Mouse (Mus musculus): ENCODE measurements around the gene Id4.

Id4 gene

GRCm38 (mm10) chr13:48260690-48261278 lies at the start of gene Id4:
Gene Id4, plus strand, starts transcription at chr13:48261228.
- in situ Hi-C loops (cut with MboI; ENCODE audit: low sequenced_read_pairs): no loop called here

- in situ Hi-C loops (cut with MboI; ENCODE audit: low sequenced_read_pairs): no loop called here
Measured at GRCm38 (mm10) chr13:48227136-48227535, 33.9 kb upstream of the Id4 start.

GRCm38 (mm10) chr13:48227712-48228111 lies 33.3 kb upstream of the Id4 start:
- in situ Hi-C loops (cut with MboI; ENCODE audit: low sequenced_read_pairs): no loop called here

- in situ Hi-C loops (cut with MboI; ENCODE audit: low sequenced_read_pairs): no loop called here
Measured at GRCm38 (mm10) chr13:48228114-48228513, 32.9 kb upstream of the Id4 start.

- in situ Hi-C loops (cut with MboI; ENCODE audit: low sequenced_read_pairs): no loop called here
Measured at GRCm38 (mm10) chr13:48230996-48231395, 30.0 kb upstream of the Id4 start.

GRCm38 (mm10) chr13:48236436-48236835 lies 24.6 kb upstream of the Id4 start:
- in situ Hi-C loops (cut with MboI; ENCODE audit: low sequenced_read_pairs): no loop called here

- in situ Hi-C loops (cut with MboI; ENCODE audit: low sequenced_read_pairs): no loop called here
Measured at GRCm38 (mm10) chr13:48236865-48237264, 24.2 kb upstream of the Id4 start.

- in situ Hi-C loops (cut with MboI; ENCODE audit: low sequenced_read_pairs): no loop called here
Measured at GRCm38 (mm10) chr13:48237516-48237915, 23.5 kb upstream of the Id4 start.

GRCm38 (mm10) chr13:48245235-48246012 lies 15.6 kb upstream of the Id4 start:
- in situ Hi-C loops (cut with MboI; ENCODE audit: low sequenced_read_pairs): no loop called here

- in situ Hi-C loops (cut with MboI; ENCODE audit: low sequenced_read_pairs): no loop called here
Measured at GRCm38 (mm10) chr13:48252559-48252958, 8.5 kb upstream of the Id4 start.

GRCm38 (mm10) chr13:48255026-48255425 lies 6.0 kb upstream of the Id4 start:
- in situ Hi-C loops (cut with MboI; ENCODE audit: low sequenced_read_pairs): no loop called here

- in situ Hi-C loops (cut with MboI; ENCODE audit: low sequenced_read_pairs): no loop called here
Measured at GRCm38 (mm10) chr13:48261341-48262221, 553 bp downstream of the Id4 start.

- in situ Hi-C loops (cut with MboI; ENCODE audit: low sequenced_read_pairs): no loop called here
Measured at GRCm38 (mm10) chr13:48262451-48262969, 1.5 kb downstream of the Id4 start.

- in situ Hi-C loops (cut with MboI; ENCODE audit: low sequenced_read_pairs): no loop called here
Measured at GRCm38 (mm10) chr13:48265029-48265428, 4.0 kb downstream of the Id4 start.

GRCm38 (mm10) chr13:48273451-48274069 lies 12.5 kb downstream of the Id4 start:
- in situ Hi-C loops (cut with MboI; ENCODE audit: low sequenced_read_pairs): no loop called here

- in situ Hi-C loops (cut with MboI; ENCODE audit: low sequenced_read_pairs): no loop called here
Measured at GRCm38 (mm10) chr13:48274107-48274506, 13.1 kb downstream of the Id4 start.

GRCm38 (mm10) chr13:48276981-48277380 lies 16.0 kb downstream of the Id4 start:
- in situ Hi-C loops (cut with MboI; ENCODE audit: low sequenced_read_pairs): no loop called here

- in situ Hi-C loops (cut with MboI; ENCODE audit: low sequenced_read_pairs): no loop called here
Measured at GRCm38 (mm10) chr13:48284426-48284825, 23.4 kb downstream of the Id4 start.

- in situ Hi-C loops (cut with MboI; ENCODE audit: low sequenced_read_pairs): no loop called here
Measured at GRCm38 (mm10) chr13:48284918-48285693, 24.1 kb downstream of the Id4 start.

GRCm38 (mm10) chr13:48290427-48290826 lies 29.4 kb downstream of the Id4 start:
- in situ Hi-C loops (cut with MboI; ENCODE audit: low sequenced_read_pairs): no loop called here

Measured in CH12F3 (cell line).